ENCODE assay signal across 8 mouse cellular contexts in the genomic region with DNA sequence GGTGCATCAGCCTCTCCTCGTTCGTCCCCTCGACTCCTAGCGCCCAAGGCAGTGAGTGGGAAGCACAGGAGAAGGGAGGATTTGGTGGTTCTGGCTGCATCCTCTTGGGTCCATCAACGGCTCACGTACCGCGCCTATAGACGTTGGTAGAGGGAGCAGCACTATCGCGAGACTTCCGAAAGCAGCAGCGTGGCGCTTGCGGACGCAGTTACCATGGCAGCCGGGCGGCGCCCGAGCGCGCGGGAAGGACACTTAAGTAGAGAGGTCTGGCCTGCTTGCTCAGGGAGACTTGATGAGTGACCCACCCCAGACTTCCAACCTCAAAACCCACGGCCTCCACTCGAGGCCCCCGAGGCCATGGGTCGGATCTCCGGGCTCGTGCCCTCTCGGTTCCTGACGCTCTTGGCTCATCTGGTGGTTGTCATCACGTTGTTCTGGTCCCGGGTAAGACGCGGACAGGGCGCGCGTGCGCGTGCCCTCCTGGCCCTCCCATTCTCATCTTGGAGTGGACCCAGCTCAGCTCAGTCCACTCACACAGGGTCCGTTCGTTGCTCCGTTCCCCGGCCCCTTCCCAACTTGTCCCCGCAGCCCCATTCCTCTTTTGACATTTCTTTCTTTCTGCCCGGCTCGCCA. TPM values are rescaled to one million over a fixed set of nuclear protein-coding genes. Genes with fewer than 3 reads are reported as not detected.
DNase-seq lines count a peak whose midpoint lies in the region; ATAC-seq and TF ChIP-seq lines count a peak whose summit lies in the region.

Gene Tmem107, plus strand, starts transcription at position 217 of the 633 bp plus-strand sequence.

- ATAC-seq in erythroblast, adult 5-6 weeks (replicated peaks; ENCODE audit: low FRiP score, poor library complexity, severe bottlenecking), result peak; percentile 74
- peak; percentile 78 for ATAC-seq in heart, embryonic 11.5 days (replicated peaks; ENCODE audit: insufficient number of reproducible peaks, low FRiP score, low TSS enrichment)
- peak; percentile 84 for ATAC-seq in kidney, postnatal 0 days (replicated peaks; ENCODE audit: low FRiP score, low read depth)
- peak; percentile 82 for ATAC-seq in liver, embryonic 11.5 days (replicated peaks; ENCODE audit: low FRiP score)
- peak; percentile 93 for ATAC-seq in stomach, embryonic 14.5 days (ENCODE audit: insufficient number of reproducible peaks, insufficient read depth, low FRiP score, low read depth)

- H3K4me1 ChIP-seq in heart, embryonic 11.5 days (ENCODE audit: control insufficient read depth, insufficient read depth, low read length), result peaks cover 40% of the 10 kb centered on the region
- peaks cover 20% of the 10 kb centered on the region; the same call in 1 of the 2 replicates for H3K4me1 ChIP-seq in kidney, postnatal 0 days (replicated peaks; ENCODE audit: insufficient read depth, low read length)
- peaks cover 40% of the 10 kb centered on the region for H3K4me1 ChIP-seq in liver, embryonic 11.5 days (replicated peaks; ENCODE audit: control insufficient read depth, insufficient read depth, low read length)
- H3K4me1 ChIP-seq in stomach, embryonic 14.5 days (ENCODE audit: control insufficient read depth, insufficient read depth, low read length), result peaks cover 21% of the 10 kb centered on the region

- no peak for TF ChIP-seq CTCF in kidney, postnatal 0 days (IDR thresholded peaks at IDR 0.05; ENCODE audit: low read depth)

- no peaks in the 10 kb centered on the region for H3K9me3 ChIP-seq in heart, embryonic 11.5 days (replicated peaks; ENCODE audit: control insufficient read depth, low read length)
- no peaks in the 10 kb centered on the region for H3K9me3 ChIP-seq in kidney, postnatal 0 days (replicated peaks; ENCODE audit: low read length)
- H3K9me3 ChIP-seq in liver, embryonic 11.5 days (ENCODE audit: control insufficient read depth, low read length), result no peaks in the 10 kb centered on the region
- H3K9me3 ChIP-seq in stomach, embryonic 14.5 days (ENCODE audit: control insufficient read depth, low read depth, low read length), result no peaks in the 10 kb centered on the region

- H3K27ac ChIP-seq in heart, embryonic 11.5 days (ENCODE audit: low read depth, low read length), result peak within 1 kb of the TSS; percentile 89
- H3K27ac ChIP-seq in kidney, postnatal 0 days, result peak within 1 kb of the TSS; percentile 92
- H3K27ac ChIP-seq in liver, embryonic 11.5 days (ENCODE audit: low read depth, low read length), result peak within 1 kb of the TSS; percentile 68
- H3K27ac ChIP-seq in stomach, embryonic 14.5 days (ENCODE audit: low read length), result peak within 1 kb of the TSS; percentile 95

- H3K27me3 ChIP-seq in heart, embryonic 11.5 days (ENCODE audit: control insufficient read depth, insufficient read depth, low read length), result no peaks in the 10 kb centered on the region
- no peaks in the 10 kb centered on the region for H3K27me3 ChIP-seq in kidney, postnatal 0 days (ENCODE audit: insufficient read depth, low read length)
- no peaks in the 10 kb centered on the region for H3K27me3 ChIP-seq in liver, embryonic 11.5 days (replicated peaks; ENCODE audit: control insufficient read depth, insufficient read depth, low read length)
- no peaks in the 10 kb centered on the region for H3K27me3 ChIP-seq in stomach, embryonic 14.5 days (ENCODE audit: control insufficient read depth, insufficient read depth, low read length)

- no peaks in the 10 kb centered on the region for H3K36me3 ChIP-seq in heart, embryonic 11.5 days (ENCODE audit: control insufficient read depth, insufficient read depth, low read length)
- H3K36me3 ChIP-seq in kidney, postnatal 0 days (ENCODE audit: insufficient read depth, low read length), result no peaks in the 10 kb centered on the region
- no peaks in the 10 kb centered on the region for H3K36me3 ChIP-seq in liver, embryonic 11.5 days (ENCODE audit: control insufficient read depth, insufficient read depth, low read length)
- H3K36me3 ChIP-seq in stomach, embryonic 14.5 days (ENCODE audit: control insufficient read depth, insufficient read depth, low read length), result no peaks in the 10 kb centered on the region

- peak within 1 kb of the TSS; percentile 70 for H3K4me3 ChIP-seq in heart, embryonic 11.5 days (ENCODE audit: low read depth, low read length)
- H3K4me3 ChIP-seq in kidney, postnatal 0 days (replicated peaks; ENCODE audit: low read depth, low read length), result peak within 1 kb of the TSS; percentile 58
- H3K4me3 ChIP-seq in liver, embryonic 11.5 days (ENCODE audit: low read depth, low read length), result peak within 1 kb of the TSS; percentile 70
- H3K4me3 ChIP-seq in stomach, embryonic 14.5 days (ENCODE audit: low read depth, low read length), result peak within 1 kb of the TSS; percentile 60

- H3K4me2 ChIP-seq in heart, embryonic 11.5 days, result peak within 1 kb of the TSS; percentile 61
- peak within 1 kb of the TSS; percentile 85 for H3K4me2 ChIP-seq in kidney, postnatal 0 days (ENCODE audit: low read length)
- peak within 1 kb of the TSS; percentile 90 for H3K4me2 ChIP-seq in liver, embryonic 11.5 days
- H3K4me2 ChIP-seq in stomach, embryonic 14.5 days (replicated peaks; ENCODE audit: low read depth, low read length), result peak within 1 kb of the TSS; percentile 52

- peak; percentile 91 to 92 for DNase-seq in B cell, adult 2 months
- DNase-seq in brain, adult 2 months (ENCODE audit: low read depth, low spot score), result peak; percentile 99
- DNase-seq in kidney, postnatal 0 days (ENCODE audit: low spot score), result peak; percentile 98
- peak; percentile 91 for DNase-seq in liver, embryonic 11.5 days (ENCODE audit: low spot score)
- DNase-seq in naive thymus-derived CD4-positive, alpha-beta T cell, adult 2 months (ENCODE audit: low read depth), result peak; percentile 96

- peak within 1 kb of the TSS; percentile 95 for H3K9ac ChIP-seq in heart, embryonic 11.5 days (ENCODE audit: low read depth, low read length)
- H3K9ac ChIP-seq in kidney, postnatal 0 days (ENCODE audit: low read depth, low read length), result peak within 1 kb of the TSS; percentile 77
- peak within 1 kb of the TSS; percentile 81 for H3K9ac ChIP-seq in liver, embryonic 11.5 days (ENCODE audit: low read depth, low read length)
- peak within 1 kb of the TSS; percentile 70 for H3K9ac ChIP-seq in stomach, embryonic 14.5 days (replicated peaks; ENCODE audit: low read depth, low read length)

- WGBS in heart, embryonic 11.5 days (ENCODE audit: insufficient replicate concordance), result under 1% methylated on average over 47 of the region's 47 CpGs
- under 1% methylated on average over 47 of the region's 47 CpGs for WGBS in kidney, postnatal 0 days
- under 1% methylated on average over 47 of the region's 47 CpGs for WGBS in liver, embryonic 11.5 days
- under 1% methylated on average over 47 of the region's 47 CpGs for WGBS in stomach, embryonic 14.5 days

RNA-seq across cellular contexts. Expression of gene Tmem107, which starts in this region (rescaled TPM):
- total RNA-seq in erythroblast, adult 5-6 weeks (2015; ENCODE audit: low replicate concordance), result 2.3 and 6.1 TPM in 2 replicates
- 2.9 and 3.9 TPM in 2 replicates for total RNA-seq in erythroblast, adult 5-6 weeks (2017; ENCODE audit: low replicate concordance)
- 26.4 and 28.2 TPM in 2 replicates for polyA plus RNA-seq in heart, embryonic 11.5 days (2014; fragmentation: Nextera tagmentation; extraction: Ambion mirVana)
- polyA plus RNA-seq in kidney, postnatal 0 days (2015; fragmentation: Nextera tagmentation; extraction: Ambion mirVana), result 60.8 and 61.3 TPM in 2 replicates
- polyA plus RNA-seq in liver, embryonic 11.5 days (2014; fragmentation: Nextera tagmentation; extraction: Ambion mirVana), result 39.1 and 43.5 TPM in 2 replicates
- 59.4 and 59.8 TPM in 2 replicates for polyA plus RNA-seq in stomach, embryonic 14.5 days (2014; fragmentation: Nextera tagmentation; extraction: Ambion mirVana)

Comparison
In these comparisons a context has a peak if more than half of its experiments do, and no peak if none do; other contexts are left out.
1. Peak in every context shown above with its lines: DNase-seq, ATAC-seq, H3K4me3 ChIP-seq and H3K27ac ChIP-seq.